Mouse (Mus musculus) neural tube, postnatal 0 days (tissue): ENCODE data around the gene Tsr1. TPM values are rescaled to one million over a fixed set of nuclear protein-coding genes. Genes with fewer than 3 reads are reported as not detected.

ENCODE experiments used
- microRNA-seq: library from miRNA; unstranded; fragments of <30 nt; microRNA quantifications from one replicate; pipeline ENCODE4, GENCODE M21; 2016
- polyA plus RNA-seq: library from polyadenylated mRNA; unstranded; fragments of >200 nt; fragmentation: Nextera tagmentation; extraction: Ambion mirVana; gene quantifications from 2 replicates; pipeline ENCODE4 v1.2.1, GENCODE M21; 2015

Tsr1 gene
- polyA plus RNA-seq: 20.9 and 21.6 TPM in 2 replicates

DNA sequence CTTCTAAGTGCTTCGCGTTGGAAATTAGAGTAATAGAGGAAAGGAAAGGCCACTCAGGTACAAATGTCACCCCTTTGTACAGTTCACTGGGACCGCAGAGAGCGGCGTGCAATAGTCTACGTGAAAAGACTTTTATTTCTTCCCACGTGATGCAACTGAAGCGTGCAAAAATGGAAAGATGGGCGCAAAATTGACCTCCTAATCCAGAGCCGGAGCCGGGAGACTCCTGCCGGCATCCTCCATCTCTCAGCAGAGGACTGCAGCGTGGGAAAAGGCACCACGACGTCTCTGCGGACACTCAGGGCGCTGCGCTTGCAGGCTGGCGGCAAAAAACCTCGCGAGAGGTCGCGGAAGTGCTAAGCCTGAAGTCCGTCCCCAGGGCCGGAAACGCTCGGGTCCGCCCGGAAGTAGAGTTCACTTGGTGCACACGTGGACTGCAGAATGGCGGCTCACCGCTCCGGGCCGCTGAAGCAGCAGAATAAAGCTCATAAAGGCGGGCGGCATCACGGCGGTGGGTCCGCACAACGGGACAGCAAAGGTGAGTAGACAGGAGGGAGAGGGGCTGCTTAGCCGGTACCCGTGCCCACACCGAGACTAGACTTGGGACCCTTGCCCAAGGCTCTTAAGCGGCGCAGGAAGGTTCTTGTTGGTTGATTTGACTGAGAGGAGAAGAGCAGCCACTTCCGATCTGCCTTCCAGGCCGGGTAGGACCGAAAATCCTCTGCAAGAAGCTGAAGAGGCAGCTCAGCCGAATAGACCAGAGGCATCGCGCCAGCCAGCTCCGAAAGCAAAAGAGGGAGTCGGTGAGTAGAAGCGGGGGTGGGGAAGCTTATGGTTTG is at the start of gene Tsr1:
Gene Tsr1 (plus strand): TSS at position 394 of the 839 bp plus-strand sequence.

DNA sequence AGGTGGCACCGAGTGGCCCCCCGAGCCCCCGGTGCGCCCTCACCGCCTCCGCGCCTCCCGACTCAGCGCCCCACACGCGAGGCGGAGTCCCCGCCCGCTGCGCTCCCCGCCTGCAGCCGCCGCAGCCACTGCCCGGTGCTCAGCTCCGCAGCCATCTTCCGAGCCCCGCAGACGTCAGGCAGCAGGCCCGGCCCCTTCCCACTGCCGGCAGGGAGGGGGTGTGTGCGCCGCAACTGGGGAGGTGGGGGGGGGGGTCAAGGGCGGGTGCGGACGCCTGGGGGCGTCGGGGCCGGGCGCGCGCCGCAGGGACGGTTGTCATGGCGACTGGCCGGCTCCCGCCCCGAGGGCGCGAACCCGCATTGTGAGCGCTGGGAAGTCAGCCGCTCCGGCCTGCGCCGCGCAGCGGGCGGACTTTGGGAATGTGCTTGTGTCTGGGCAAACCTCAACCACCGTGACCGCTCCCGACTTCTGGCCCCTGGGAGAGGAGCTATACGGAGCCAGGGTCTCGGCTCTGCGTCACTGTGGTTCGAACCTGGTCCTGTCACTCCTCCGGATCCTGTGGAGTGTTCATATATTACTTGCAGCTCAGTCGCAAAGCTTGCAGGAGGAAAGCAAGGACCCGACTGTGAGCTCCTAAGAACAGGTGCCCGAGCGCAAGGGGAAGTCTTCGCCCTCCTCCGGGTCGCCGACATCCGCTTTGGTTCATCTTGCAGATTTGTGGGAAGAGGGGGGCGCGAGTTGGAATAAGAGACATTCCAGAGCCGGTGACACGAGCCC is 782 bp upstream of the Tsr1 start, which contains the start of gene Sgsm2:
Gene Sgsm2 (minus strand): TSS at position 160 of the 777 bp plus-strand sequence.

DNA sequence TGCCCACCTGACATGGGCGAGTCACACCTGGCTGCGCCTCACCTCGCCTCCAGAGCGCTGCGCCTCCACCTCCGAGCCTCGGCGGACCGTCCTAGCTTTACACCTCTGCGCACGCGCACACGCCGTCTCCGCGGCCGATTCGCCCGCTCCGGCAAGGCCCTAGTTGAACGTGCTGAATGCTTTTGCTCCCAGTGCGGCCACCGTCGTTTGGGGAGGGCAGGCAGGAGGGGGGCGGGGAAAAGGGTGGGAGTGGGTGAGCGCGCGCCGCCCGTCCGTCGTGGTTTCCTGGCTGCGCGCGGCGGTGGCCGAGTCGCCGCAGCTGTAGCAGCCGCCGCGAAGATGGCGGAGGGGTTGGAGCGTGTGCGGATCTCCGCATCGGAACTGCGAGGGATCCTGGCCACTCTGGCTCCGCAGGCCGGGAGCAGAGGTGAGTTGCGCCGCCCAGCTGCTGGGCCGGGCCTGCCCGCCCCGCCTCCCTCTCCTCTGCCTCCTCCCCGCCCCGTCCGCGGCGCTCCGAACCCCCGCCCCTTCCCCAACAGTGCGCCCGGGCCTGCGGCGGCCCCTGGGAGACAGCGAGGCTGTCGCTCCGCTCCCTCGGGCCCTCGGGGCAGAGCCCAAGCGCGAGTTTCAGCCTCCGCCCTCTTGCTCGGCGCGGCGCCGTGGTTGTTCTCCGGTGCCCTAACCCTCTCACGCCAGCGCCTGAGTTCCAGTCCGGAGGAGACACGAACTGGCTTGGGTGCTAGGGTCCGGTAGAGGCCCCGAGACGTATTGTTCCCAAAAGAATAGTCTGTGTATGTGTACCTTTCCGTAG is 27.9 kb downstream of the Tsr1 start, which contains the start of the genes Smg6 and Srr:
Gene Smg6 (plus strand): TSS at position 247 of the 811 bp plus-strand sequence.
Gene Srr (minus strand): TSS at position 372 of the 811 bp plus-strand sequence.

Small RNA genes lying within 50 kb of the gene (microRNA-seq; reads per million reads assigned to microRNA genes)
- gene Mir6926: 1.2 reads per million

Other genes starting within 250 kb of the Tsr1 start
- 20.7 and 23.0 TPM in 2 replicates for gene Cluh, start 248.6 kb upstream of the Tsr1 start, polyA plus RNA-seq
- 88.5 and 108 TPM in 2 replicates for gene Pafah1b1, start 173.4 kb upstream of the Tsr1 start, polyA plus RNA-seq
- 28.1 and 29.6 TPM in 2 replicates for gene Mettl16, start 127.2 kb upstream of the Tsr1 start, polyA plus RNA-seq
- 6.5 and 8.2 TPM in 2 replicates for gene Mnt, start 67.2 kb upstream of the Tsr1 start, polyA plus RNA-seq
- 23.6 and 30.9 TPM in 2 replicates for gene Sgsm2, start 1.0 kb upstream of the Tsr1 start, polyA plus RNA-seq
- 8.7 and 10.4 TPM in 2 replicates for gene Smg6, start 27.8 kb downstream of the Tsr1 start, polyA plus RNA-seq
- 31.6 and 36.9 TPM in 2 replicates for gene Srr, start 27.9 kb downstream of the Tsr1 start, polyA plus RNA-seq